Mouse (Mus musculus): ENCODE data around the gene Suz12. TPM values are rescaled to one million over a fixed set of nuclear protein-coding genes. Genes with fewer than 3 reads are reported as not detected.
A peak's percentile ranks its signal among the peaks of the same experiment; 100 is the strongest.
"Not testable (repeated sequence)": the region's sequence is repeated elsewhere in the genome, so short reads cannot be mapped to it uniquely, and the experiment has no call there.

Suz12 gene
- total RNA-seq, 2 experiments from 2014 or later = 39.1 to 41.2 TPM

DNA sequence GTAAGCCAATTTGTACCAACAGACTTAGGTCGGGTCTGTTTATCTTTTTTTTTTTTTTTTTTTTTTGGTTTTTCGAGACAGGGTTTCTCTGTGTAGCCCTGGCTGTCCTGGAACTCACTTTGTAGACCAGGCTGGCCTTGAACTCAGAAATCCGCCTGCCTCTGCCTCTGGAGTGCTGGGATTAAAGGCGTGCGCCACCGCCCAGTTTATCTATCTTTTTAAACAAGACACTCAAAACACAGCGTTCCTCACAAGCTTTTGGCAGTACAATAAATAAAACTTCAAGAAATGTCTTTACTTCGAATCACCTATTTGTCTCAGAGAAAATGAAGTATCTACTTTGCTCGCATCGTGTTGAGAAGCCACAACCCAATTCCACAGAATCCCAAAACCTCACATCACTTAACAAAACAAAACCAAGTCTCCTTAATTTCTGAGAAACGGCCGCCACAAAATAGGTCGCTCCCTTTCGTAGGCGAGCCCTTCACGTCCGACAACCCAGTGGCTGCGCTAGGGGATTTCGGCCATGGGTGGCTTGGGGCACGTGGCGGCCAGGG lies 793 bp upstream of the Suz12 start:
- DNase-seq = no peak

DNA sequence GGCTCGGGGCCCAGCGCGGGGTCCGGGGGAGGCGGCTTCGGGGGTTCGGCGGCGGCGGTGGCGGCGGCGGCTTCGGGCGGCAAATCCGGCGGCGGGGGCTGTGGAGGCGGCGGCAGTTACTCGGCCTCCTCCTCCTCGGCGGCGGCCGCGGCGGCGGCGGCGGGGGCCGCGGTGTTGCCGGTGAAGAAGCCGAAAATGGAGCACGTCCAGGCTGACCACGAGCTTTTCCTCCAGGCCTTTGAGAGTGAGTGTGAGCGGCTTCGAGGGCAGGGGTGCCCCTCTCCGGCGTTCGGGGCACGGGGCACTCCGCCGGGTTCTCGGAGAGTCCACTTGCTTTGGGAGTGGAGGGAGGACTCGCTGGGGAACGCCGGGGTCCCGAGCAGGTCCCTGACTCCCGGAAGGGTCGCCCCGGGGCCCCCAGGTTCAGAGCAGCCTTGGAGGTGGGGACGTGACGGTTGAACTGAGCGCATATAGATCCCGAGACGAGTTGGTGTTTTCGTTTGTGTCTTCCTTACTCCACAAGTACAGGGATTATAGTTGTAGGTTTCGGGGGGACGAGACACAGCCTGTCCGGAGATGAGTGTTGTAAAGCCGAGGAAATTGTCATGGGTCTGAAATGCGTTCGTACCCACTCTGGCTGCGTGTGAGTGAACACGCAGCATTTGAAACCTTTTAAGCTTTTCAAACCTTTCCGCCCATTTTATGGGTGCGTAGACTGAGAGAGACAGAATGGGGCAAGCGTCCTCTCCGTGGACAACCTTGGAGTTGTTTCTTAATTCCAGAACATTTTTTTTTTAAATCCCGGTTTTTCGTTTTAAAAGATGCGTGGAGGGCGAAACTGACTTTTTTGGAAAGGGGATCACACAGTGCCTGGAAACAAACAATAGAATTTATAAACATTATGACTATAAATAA lies 707 bp downstream of the Suz12 start:
- DNase-seq = no peak

- DNase-seq = no peak
These were observed 1.5 kb downstream of the Suz12 start for GRCm38 (mm10) chr11:79994271-79994988.

DNA sequence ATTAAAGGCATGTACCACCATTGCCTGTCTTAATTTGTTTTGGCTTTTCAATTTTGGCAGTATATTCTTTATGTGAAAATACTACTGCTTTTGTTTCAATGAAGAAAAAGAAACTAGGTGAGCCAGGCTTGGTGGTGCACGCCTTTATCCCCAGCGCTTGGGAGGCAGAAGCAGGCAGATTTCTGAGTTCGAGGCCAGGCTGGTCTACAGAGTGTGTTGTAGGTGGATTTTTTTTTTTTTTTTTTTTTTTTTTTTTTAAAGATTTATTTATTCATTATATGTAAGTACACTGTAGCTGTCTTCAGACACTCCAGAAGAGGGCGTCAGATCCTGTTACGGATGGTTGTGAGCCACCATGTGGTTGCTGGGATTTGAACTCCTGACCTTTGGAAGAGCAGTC lies 23.6 kb downstream of the Suz12 start:
- not testable (repeated sequence) for DNase-seq

GRCm38 (mm10) chr11:80019792-80020191 lies 26.9 kb downstream of the Suz12 start:
- DNase-seq = no peak

- no peak for DNase-seq
These were observed 28.4 kb downstream of the Suz12 start for GRCm38 (mm10) chr11:80021306-80021705.

GRCm38 (mm10) chr11:80037495-80037894 lies 44.6 kb downstream of the Suz12 start:
- no peak for DNase-seq

DNA sequence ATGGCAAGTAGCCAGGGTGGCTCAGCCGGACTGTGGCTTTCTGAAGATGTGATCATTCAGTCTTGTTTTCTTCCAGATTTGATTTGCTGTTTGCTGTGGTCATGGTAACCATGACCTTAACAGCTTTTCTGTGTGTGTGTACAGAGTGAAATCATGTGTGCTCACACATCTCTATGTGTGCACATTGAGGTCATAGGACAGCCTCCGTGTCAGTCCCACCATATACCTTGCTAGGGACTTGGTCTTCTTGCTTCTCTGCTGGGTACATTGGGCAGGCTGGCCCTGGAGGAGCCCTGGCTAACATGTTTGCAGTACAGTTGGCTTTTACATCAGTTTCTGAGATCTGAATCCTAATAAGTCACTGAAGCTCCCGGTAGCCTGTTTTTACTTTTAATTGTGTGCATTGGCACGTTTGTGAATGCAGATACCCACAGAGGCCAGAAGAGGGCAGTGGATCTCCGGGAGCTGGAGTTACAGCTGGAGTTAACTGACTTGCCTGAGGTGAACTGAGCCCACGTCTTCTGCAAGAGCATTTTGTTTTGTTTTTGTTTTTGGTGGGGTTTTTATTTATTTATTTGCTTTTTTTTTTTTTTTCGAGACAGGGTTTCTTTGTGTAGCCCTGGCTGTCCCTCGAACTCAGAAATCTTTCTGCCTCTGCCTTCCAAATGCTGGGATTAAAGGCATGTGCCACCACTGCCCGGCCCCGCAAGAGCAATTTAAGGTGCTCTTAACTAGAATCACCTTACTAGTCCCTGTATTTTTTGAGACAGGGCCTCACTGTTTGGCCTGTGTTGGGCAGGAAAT lies 49.9 kb downstream of the Suz12 start:
- peak in 1 of 2 experiments; percentile 29 for DNase-seq

DNA sequence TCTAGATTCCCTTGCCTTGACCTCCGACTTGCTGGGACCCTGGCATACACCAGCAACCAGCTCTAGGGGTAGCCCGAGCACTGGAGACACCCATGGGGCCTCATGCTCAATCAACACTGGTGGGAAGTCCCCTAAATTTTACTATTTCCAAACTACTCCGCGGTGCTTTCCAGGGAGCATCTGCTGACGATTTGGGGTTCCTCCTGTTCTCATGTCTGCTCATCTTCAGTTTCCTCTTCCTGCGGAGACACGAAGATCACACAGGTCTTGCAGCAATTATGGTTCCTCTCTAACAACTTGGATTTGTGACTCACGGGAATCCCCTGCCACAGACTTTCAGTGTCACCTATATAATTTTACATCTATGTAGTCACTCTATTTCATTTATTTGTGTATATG lies 50.5 kb downstream of the Suz12 start:
- no peak for DNase-seq

DNA sequence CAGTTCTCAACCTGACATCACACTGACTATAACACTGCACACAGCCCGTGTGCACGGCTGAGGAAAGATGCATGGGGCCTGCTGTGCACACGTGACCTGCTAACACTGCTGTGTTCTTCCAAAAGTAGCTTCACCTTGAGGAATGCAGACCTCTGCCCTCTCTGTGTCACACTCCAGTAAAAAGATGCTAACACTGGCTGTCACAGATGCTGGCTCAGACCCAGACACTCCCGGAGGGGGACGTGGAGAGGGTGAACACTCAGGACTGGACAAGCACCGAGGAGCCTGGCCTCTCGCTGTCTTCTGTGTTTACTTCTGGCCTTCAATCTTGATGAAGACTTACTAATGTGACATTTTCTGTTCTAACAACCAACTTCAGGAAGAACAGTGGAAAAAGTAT lies 54.0 kb downstream of the Suz12 start:
- DNase-seq = no peak

DNA sequence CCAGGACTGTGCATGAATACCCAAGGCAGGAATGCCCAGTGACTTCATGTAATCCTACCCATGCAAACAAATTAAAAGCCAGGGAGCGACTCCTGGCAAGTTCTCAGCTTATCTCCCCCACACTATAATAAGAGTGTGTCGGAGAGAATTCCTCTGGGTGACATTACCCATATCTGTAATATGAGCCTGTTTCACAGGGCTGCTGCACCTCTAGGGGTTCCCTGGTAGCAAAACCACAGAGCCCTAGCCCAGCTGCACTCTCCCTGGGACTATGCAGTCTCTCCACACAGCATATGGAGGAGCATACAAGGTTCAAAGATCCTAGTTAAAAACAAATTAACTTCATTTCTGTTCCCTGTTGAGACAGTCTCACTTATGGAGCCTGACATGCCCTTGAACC lies 57.2 kb downstream of the Suz12 start:
- no peak for DNase-seq

DNA sequence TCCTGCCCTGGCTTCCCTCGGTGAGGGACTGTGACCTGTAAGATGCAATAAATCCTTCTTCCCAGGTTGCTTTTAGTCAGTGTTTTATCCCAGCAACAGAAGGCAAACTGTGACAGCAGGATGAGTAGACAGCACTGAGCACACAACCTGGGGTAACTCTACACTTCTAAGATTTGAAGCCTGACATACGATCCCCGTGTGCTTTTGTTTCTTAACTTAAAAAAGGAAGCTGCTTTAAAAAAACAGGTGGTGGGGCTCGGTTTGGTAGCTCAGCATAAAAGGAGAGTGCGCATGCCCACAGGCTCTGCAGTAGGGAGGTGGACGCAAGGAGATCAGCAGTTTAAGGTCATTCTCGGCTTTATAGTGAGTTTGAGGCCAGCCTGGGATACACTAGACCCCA lies 59.5 kb downstream of the Suz12 start:
- no peak for DNase-seq

DNA sequence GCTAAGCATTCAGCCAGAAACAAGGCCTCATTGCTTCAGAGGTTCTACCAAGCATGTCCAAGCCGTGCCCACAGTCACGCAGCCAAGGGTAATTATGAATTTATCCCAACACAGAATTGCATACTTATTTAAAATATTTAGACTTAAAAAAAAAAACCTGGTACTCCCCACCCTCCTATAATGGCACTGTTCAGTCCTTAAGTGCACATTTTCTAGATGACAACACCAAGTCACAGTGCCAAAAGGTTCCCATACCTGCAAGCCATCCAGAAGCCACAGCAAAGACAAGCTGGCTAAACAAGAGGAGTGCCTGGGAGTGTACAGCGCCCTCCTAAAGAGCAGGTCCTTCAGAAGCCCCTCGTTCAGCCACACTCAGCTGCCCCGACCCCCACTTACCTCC lies 60.3 kb downstream of the Suz12 start:
- DNase-seq = no peak

DNA sequence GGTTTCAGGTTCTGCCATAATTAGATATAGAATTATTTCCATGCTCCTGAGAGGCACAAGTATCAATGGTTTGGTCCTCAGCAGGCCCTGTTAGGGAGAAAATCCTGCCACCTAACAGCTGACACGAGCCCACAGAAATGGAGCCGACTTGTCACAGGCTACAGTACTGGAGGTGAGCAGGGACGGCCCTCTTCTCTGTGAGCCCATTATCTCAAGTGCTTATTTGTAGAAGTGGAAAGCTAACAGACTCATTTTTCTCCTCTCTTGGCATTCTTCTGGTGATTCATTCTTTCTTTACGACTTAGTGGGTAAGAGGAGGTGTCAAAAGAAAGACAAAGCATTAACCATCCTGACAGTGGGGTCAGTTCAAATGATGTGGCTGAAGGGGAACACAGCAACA lies 61.8 kb downstream of the Suz12 start:
- no peak for DNase-seq

DNA sequence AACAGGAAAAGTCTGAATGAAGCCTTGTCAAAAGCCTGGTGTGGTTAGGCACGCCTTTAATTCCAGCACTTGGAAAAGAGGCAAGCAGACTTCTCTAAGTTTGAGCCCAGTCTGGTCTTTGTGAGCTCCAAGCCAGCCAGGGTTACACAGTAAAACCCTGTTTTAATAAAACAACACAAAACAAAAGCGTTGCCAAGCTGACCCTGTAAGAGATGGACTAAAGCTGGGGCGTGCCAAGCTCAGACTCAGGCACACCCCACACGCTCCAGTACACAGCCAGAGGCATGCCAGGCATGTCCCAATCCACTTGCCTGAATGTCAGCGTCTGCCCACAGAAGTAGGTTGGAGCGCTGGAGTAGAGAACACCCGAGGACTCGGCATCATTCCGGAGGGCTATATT lies 63.2 kb downstream of the Suz12 start:
- no peak for DNase-seq

- DNase-seq = peak; percentile 40 to 41
These were observed 69.3 kb downstream of the Suz12 start for GRCm38 (mm10) chr11:80062159-80062558.

GRCm38 (mm10) chr11:80066373-80066772 lies 73.5 kb downstream of the Suz12 start:
- DNase-seq = not testable (repeated sequence)

- no peak for DNase-seq
These were observed 74.7 kb downstream of the Suz12 start for GRCm38 (mm10) chr11:80067558-80067957.

DNA sequence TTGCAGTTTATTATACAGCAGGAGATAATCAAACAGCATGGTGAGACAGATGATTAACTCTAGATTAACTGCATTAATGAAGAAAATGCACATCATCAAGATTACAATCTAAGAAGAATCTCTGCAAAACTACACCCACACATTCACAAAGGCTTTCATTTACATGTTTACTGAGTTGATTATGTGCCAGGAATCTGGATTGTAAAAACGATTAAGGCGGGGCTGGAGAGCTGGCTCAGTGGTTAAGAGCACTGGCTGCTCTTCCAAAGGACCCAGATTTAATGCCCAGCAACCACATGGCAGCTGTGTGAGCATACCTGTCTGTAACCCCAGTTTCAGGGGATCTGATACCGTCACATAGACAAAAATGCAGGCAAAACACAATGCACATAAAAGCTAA lies 76.9 kb downstream of the Suz12 start:
- DNase-seq = no peak

DNA sequence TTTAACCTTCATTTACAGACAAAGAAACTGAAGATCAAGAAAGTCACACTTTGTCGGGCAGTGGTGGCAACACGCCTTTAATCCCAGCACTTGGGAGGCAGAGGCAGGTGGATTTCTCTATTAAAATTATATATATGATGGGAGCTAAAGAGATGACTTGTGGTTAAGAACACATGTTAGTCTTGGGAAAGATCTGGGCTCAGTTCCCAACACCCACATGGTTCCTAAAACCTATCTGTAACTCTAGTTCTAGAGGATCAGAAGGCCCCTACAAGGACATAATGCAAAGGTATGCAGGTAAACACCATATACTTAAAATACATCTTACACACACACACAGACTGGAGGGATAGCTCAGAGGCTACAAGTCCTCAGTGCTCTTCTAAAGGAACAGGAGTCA lies 78.1 kb downstream of the Suz12 start:
- DNase-seq = no peak

- DNase-seq = no peak
These were observed 79.5 kb downstream of the Suz12 start for GRCm38 (mm10) chr11:80072365-80072764.

DNA sequence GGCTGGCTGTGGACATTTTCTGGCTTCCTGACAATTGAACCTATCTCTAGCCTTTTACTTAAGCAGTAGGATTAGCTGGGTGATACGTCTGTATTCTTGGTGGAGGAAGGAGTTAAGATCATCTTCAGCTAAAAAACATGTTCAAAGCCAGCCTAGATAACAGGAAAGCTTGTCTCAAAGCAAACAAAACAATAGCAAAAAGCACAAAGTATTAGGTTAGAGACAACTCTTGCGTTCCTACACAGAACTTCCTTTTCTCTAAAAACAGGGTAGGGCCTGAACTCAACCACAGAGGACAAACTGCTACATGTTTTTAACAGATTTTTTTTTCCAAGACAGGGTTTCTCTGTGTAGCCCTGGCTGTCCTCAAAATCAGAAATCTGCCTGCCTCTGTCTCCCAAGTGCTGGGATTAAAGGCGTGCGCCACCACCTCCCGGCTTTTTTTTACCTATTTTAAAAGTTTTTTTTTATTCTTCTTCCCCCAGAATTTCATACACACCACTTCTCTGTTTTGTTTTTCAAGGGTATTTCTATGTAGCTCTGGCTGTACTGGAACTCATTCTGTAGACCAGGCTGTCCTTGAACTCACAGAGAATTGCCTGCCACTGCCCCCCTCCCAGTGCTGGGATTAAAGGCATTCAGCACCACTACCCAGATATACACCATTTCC lies 82.8 kb downstream of the Suz12 start:
- DNase-seq = no peak
